17 mouse cellular contexts compared by ENCODE assay signal in the genomic region with DNA sequence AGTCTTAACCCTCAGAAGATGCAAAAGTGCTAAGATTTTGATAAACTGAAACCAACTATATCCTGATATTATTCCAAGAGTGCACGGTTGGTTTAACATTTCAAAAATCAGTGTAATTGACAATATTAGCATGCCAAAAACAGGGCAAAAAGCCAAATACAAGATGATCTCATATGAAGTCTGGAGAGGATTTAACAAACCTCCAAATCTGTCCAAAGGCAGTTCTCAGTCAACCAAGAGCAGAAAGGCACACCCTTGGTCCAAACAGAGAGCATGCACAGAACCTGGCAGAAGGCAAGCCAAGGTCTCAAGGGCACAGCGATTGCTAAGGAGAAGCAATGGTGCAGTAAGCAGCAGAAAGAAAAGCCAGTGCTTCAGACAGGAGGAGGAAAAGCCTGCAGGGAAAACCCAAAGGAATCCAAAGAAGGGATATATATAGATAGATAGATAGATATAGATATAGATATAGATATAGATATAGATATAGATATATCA.
DNase-seq lines count a peak whose midpoint lies in the region; ATAC-seq and TF ChIP-seq lines count a peak whose summit lies in the region.
"Had no signal": no experiment of that assay in that cellular context is flagged by ENCODE, and none has a peak within 500 bp of the region (broad histone marks: within the 10 kb centered on the region; RNA-seq: fewer than 3 reads in every experiment).

No protein-coding gene starts in this region.

- no peak overlapping the region for H3K9ac ChIP-seq in midbrain, embryonic 11.5 days (ENCODE audit: low read length)
- H3K9ac ChIP-seq in midbrain, embryonic 16.5 days (ENCODE audit: low read depth, low read length), result no peak overlapping the region
- H3K9ac ChIP-seq: forebrain, embryonic 13.5 days; forebrain, postnatal 0 days; hindbrain, embryonic 13.5 days; kidney, embryonic 15.5 days had no signal

- no peak overlapping the region for H3K4me2 ChIP-seq in midbrain, embryonic 11.5 days
- no peak overlapping the region for H3K4me2 ChIP-seq in midbrain, embryonic 16.5 days (ENCODE audit: low read length)
- H3K4me2 ChIP-seq: forebrain, embryonic 13.5 days; hindbrain, embryonic 13.5 days; kidney, embryonic 15.5 days had no signal

- H3K27me3 ChIP-seq in midbrain, embryonic 11.5 days (ENCODE audit: control insufficient read depth, insufficient read depth, low read length), result no peaks in the 10 kb centered on the region
- H3K27me3 ChIP-seq in midbrain, embryonic 16.5 days (ENCODE audit: control insufficient read depth, insufficient read depth, low read depth, low read length), result no peaks in the 10 kb centered on the region
- H3K27me3 ChIP-seq: forebrain, embryonic 13.5 days; hindbrain, embryonic 13.5 days; kidney, embryonic 15.5 days had no signal

- TF ChIP-seq CTCF in gastrocnemius, adult 2 months (IDR thresholded peaks at IDR 0.05), result no peak

- no peaks in the 10 kb centered on the region for H3K36me3 ChIP-seq in midbrain, embryonic 11.5 days (ENCODE audit: control insufficient read depth, insufficient read depth, low read length)
- H3K36me3 ChIP-seq in midbrain, embryonic 16.5 days (ENCODE audit: control insufficient read depth, insufficient read depth, low read length), result no peaks in the 10 kb centered on the region
- H3K36me3 ChIP-seq: embryonic facial prominence, embryonic 10.5 days; hindbrain, embryonic 13.5 days; kidney, embryonic 15.5 days had no signal

- H3K4me3 ChIP-seq in gastrocnemius, adult 2 months, result no peak overlapping the region
- no peak overlapping the region for H3K4me3 ChIP-seq in midbrain, embryonic 11.5 days (ENCODE audit: low read depth, low read length)
- H3K4me3 ChIP-seq in midbrain, embryonic 16.5 days (ENCODE audit: low read depth, low read length), result no peak overlapping the region
- H3K4me3 ChIP-seq: embryonic facial prominence, embryonic 10.5 days; forebrain, embryonic 13.5 days; hindbrain, embryonic 13.5 days; kidney, embryonic 15.5 days had no signal

- no peaks in the 10 kb centered on the region for H3K4me1 ChIP-seq in midbrain, embryonic 11.5 days (ENCODE audit: control insufficient read depth, insufficient read depth, low read length)
- H3K4me1 ChIP-seq in midbrain, embryonic 16.5 days (ENCODE audit: control insufficient read depth, insufficient read depth, low read length), result no peaks in the 10 kb centered on the region
- H3K4me1 ChIP-seq: embryonic facial prominence, embryonic 10.5 days; forebrain, embryonic 13.5 days; hindbrain, embryonic 13.5 days; kidney, embryonic 15.5 days had no signal

- no peak overlapping the region for H3K27ac ChIP-seq in gastrocnemius, adult 2 months
- H3K27ac ChIP-seq in midbrain, embryonic 11.5 days (ENCODE audit: low read depth, low read length), result no peak overlapping the region
- no peak overlapping the region for H3K27ac ChIP-seq in midbrain, embryonic 16.5 days (ENCODE audit: low read length)
- H3K27ac ChIP-seq: embryonic facial prominence, embryonic 10.5 days; forebrain, embryonic 13.5 days; hindbrain, embryonic 13.5 days; hindbrain, postnatal 0 days; kidney, embryonic 15.5 days had no signal

- ATAC-seq in midbrain, embryonic 11.5 days (ENCODE audit: low FRiP score), result no peak
- ATAC-seq in midbrain, embryonic 16.5 days, result no peak
- ATAC-seq: forebrain, embryonic 13.5 days; forebrain, postnatal 0 days; hindbrain, postnatal 0 days had no signal

- WGBS in midbrain, embryonic 11.5 days, result 90% methylated on average over 2 of the region's 2 CpGs
- WGBS in midbrain, embryonic 16.5 days, result 88% methylated on average over 2 of the region's 2 CpGs

- no peaks in the 10 kb centered on the region; the same call in 1 of the 2 replicates for H3K9me3 ChIP-seq in midbrain, embryonic 11.5 days (ENCODE audit: control insufficient read depth, low read length)
- H3K9me3 ChIP-seq in midbrain, embryonic 16.5 days (replicated peaks; ENCODE audit: control insufficient read depth, low read length, poor library complexity, severe bottlenecking), result no peaks in the 10 kb centered on the region
- H3K9me3 ChIP-seq: embryonic facial prominence, embryonic 10.5 days; forebrain, embryonic 13.5 days; hindbrain, embryonic 13.5 days; kidney, embryonic 15.5 days had no signal

- peak; percentile 57 for DNase-seq in adrenal gland, postnatal 10 days
- no peak for DNase-seq in adrenal gland, adult 18-20 months (ENCODE audit: low spot score in 2 of 2)
- peak; percentile 43 for DNase-seq in gastrocnemius, adult 2 months
- DNase-seq in gastrocnemius, postnatal 14 days, result no peak
- DNase-seq in midbrain, embryonic 11.5 days (ENCODE audit: low spot score, missing footprints), result peak; percentile 12
- DNase-seq in thymus, postnatal 25 days, result no peak
- DNase-seq: cerebellum, adult 11-12 months; cerebellum, adult 9-11 months; forebrain, postnatal 0 days; heart, postnatal 14 days; kidney, adult 18-20 months had no signal

- intact Hi-C loops in gastrocnemius, adult 2 months (cut with DNase I), result no loop called here
- intact Hi-C loops in gastrocnemius, postnatal 14 days (cut with DNase I; ENCODE audit: low total_unique reads), result no loop called here

Comparison
In these comparisons a context has a peak if more than half of its experiments do, and no peak if none do; other contexts are left out.
1. DNase-seq: peak in adrenal gland, postnatal 10 days (single experiment), gastrocnemius, adult 2 months (single experiment) and midbrain, embryonic 11.5 days (single experiment); none in adrenal gland, adult 18-20 months (0 of 2), gastrocnemius, postnatal 14 days (single experiment) and thymus, postnatal 25 days (single experiment).